Mouse (Mus musculus) C2C12 (cell line): Measurements from ENCODE around the gene Zbtb7b. TPM values are rescaled to one million over a fixed set of nuclear protein-coding genes. Genes with fewer than 3 reads are reported as not detected.
A peak's percentile ranks its signal among the peaks of the same experiment; 100 is the strongest.

Experiments used
- H3K27me3 ChIP-seq: one replicate; pipeline ENCODE4 v1.6.1; 2011; ENCODE audit not compliant: control insufficient read depth, insufficient read depth, insufficient read length
- H3K36me3 ChIP-seq: one replicate; pipeline ENCODE4 v1.6.1; 2011; ENCODE audit not compliant: control insufficient read depth, insufficient read depth
- H3K4me3 ChIP-seq: one replicate; pipeline ENCODE4 v1.5.1; 2011; ENCODE audit warnings: mild to moderate bottlenecking, control low read depth; ENCODE audit not compliant: poor library complexity, insufficient read depth, severe bottlenecking
- H3K79me2 ChIP-seq: one replicate; pipeline ENCODE4 v1.6.1; 2011; ENCODE audit not compliant: control insufficient read depth, insufficient read depth
- H3K79me3 ChIP-seq: one replicate; pipeline ENCODE4 v1.6.1; 2011; ENCODE audit warnings: low read depth, control low read depth
- H3ac ChIP-seq: one replicate; pipeline ENCODE3; 2011; ENCODE audit warnings: low read depth; ENCODE audit not compliant: control insufficient read depth, insufficient read length
- CEBPB ChIP-seq: IDR thresholded peaks from one replicate; pipeline ENCODE4 v1.6.1; 2011; ENCODE audit warnings: low read depth, mild to moderate bottlenecking, control low read depth, moderate library complexity
- CTCF ChIP-seq: IDR thresholded peaks from one replicate; pipeline ENCODE4 v1.5.1; 2011; ENCODE audit not compliant: control insufficient read depth, insufficient read depth, insufficient read length
- FOSL1 ChIP-seq: IDR thresholded peaks from one replicate; pipeline ENCODE4 v1.8.0; 2011; ENCODE audit warnings: mild to moderate bottlenecking, low read length; ENCODE audit not compliant: poor library complexity, insufficient read depth, severe bottlenecking
- MAX ChIP-seq: IDR thresholded peaks from one replicate; pipeline ENCODE4 v1.6.1; 2011; ENCODE audit warnings: mild to moderate bottlenecking, control low read depth
- MYOD1 ChIP-seq: IDR thresholded peaks from one replicate; pipeline ENCODE4 v1.6.1; 2011; ENCODE audit warnings: low read depth; ENCODE audit not compliant: control insufficient read depth, insufficient read length
- MYOG ChIP-seq: IDR thresholded peaks from one replicate; pipeline ENCODE4 v1.6.1; 2011; ENCODE audit not compliant: control insufficient read depth, insufficient read length; ENCODE audit errors: extremely low read depth
- USF1 ChIP-seq: IDR thresholded peaks from one replicate; pipeline ENCODE4 v1.6.1; 2011; ENCODE audit warnings: low read depth, mild to moderate bottlenecking, control low read depth, moderate library complexity
- polyA plus RNA-seq: library from polyadenylated mRNA; unstranded; fragments of >200 nt; fragmentation: generic; extraction: Trizol; gene quantifications from one replicate; pipeline ENCODE4 v1.2.1, GENCODE M21; 2012; ENCODE audit warnings: missing spikeins

Zbtb7b gene
- polyA plus RNA-seq, 1 experiment, result 29.5 TPM

- Histone ChIP-seq H3K4me3 (peak within 1 kb of the TSS; percentile 37), H3K27me3 (no peaks in the 10 kb centered on the region), H3K79me3 (peaks cover 20% of the 10 kb centered on the region), H3ac (peak within 1 kb of the TSS; percentile 75), H3K36me3 (peaks cover 41% of the 10 kb centered on the region), H3K79me2 (peaks cover 30% of the 10 kb centered on the region)
- no peak for TF ChIP-seq CTCF
- no peak for TF ChIP-seq USF1
- TF ChIP-seq CEBPB, result no peak
- TF ChIP-seq MYOG, result no peak
- no peak for TF ChIP-seq FOSL1
- TF ChIP-seq MYOD1, result no peak
- no peak for TF ChIP-seq MAX
Measured at GRCm38 (mm10) chr3:89411490-89412393, 17.2 kb upstream of the Zbtb7b start, which contains the start of gene Flad1. Gene Flad1, minus strand, starts transcription at chr3:89411870.

- Histone ChIP-seq H3K27me3 (no peaks in the 10 kb centered on the region), H3K4me3 (peak overlapping the region; percentile 37), H3K36me3 (peaks cover 32% of the 10 kb centered on the region), H3ac (peak overlapping the region; percentile 41), H3K79me2 (peaks cover 21% of the 10 kb centered on the region), H3K79me3 (peaks cover 11% of the 10 kb centered on the region)
- TF ChIP-seq CEBPB (no peak), CTCF (no peak), FOSL1 (no peak), MYOG (no peak), USF1 (no peak), MAX (no peak), MYOD1 (no peak)
Measured at GRCm38 (mm10) chr3:89410864-89411263, 16.3 kb upstream of the Zbtb7b start.

- peaks cover 9% of the 10 kb centered on the region for H3K79me2 ChIP-seq
- H3ac ChIP-seq, result no peak overlapping the region
- H3K79me3 ChIP-seq, result peaks cover under 1% of the 10 kb centered on the region
- H3K4me3 ChIP-seq, result no peak overlapping the region
- peaks cover 26% of the 10 kb centered on the region for H3K36me3 ChIP-seq
- TF ChIP-seq MYOD1 (no peak), USF1 (no peak), CTCF (no peak), MYOG (no peak), MAX (no peak), CEBPB (no peak), FOSL1 (no peak)
- no peaks in the 10 kb centered on the region for H3K27me3 ChIP-seq
Measured at GRCm38 (mm10) chr3:89409701-89410100, 15.1 kb upstream of the Zbtb7b start.

GRCm38 (mm10) chr3:89408448-89408847, 13.9 kb upstream of the Zbtb7b start:
- Histone ChIP-seq H3K27me3 (no peaks in the 10 kb centered on the region), H3K79me2 (peaks cover 7% of the 10 kb centered on the region), H3K4me3 (no peak overlapping the region), H3K79me3 (no peaks in the 10 kb centered on the region), H3ac (no peak overlapping the region), H3K36me3 (peaks cover 13% of the 10 kb centered on the region)
- TF ChIP-seq MYOG (no peak), CTCF (no peak), CEBPB (no peak), MAX (no peak), FOSL1 (no peak), MYOD1 (no peak), USF1 (no peak)

GRCm38 (mm10) chr3:89406887-89407286, 12.3 kb upstream of the Zbtb7b start:
- peaks cover 7% of the 10 kb centered on the region for H3K79me2 ChIP-seq
- TF ChIP-seq MYOD1 (no peak), MAX (no peak)
- peaks cover 13% of the 10 kb centered on the region for H3K36me3 ChIP-seq

GRCm38 (mm10) chr3:89402693-89403092, 8.1 kb upstream of the Zbtb7b start, which contains the start of gene Lenep:
Gene Lenep, minus strand, starts transcription at chr3:89402793.
- no peak within 1 kb of the TSS for H3K4me3 ChIP-seq
- TF ChIP-seq FOSL1 (no peak), CEBPB (no peak), MAX (no peak), CTCF (no peak), USF1 (no peak), MYOD1 (no peak), MYOG (no peak)
- no peaks in the 10 kb centered on the region for H3K79me3 ChIP-seq
- no peaks in the 10 kb centered on the region for H3K27me3 ChIP-seq
- no peaks in the 10 kb centered on the region for H3K79me2 ChIP-seq
- H3ac ChIP-seq, result no peak within 1 kb of the TSS
- H3K36me3 ChIP-seq, result peaks cover 17% of the 10 kb centered on the region

More at GRCm38 (mm10) chr3:89406887-89407286, 12.3 kb upstream of the Zbtb7b start:
- H3K27me3 ChIP-seq, result no peaks in the 10 kb centered on the region
- no peaks in the 10 kb centered on the region for H3K79me3 ChIP-seq
- no peak overlapping the region for H3K4me3 ChIP-seq
- H3ac ChIP-seq, result no peak overlapping the region
